Mouse (Mus musculus) regulatory T cell (primary cell): ENCODE measurements around the gene Tmem8.
"Not testable (repeated sequence)": the region's sequence is repeated elsewhere in the genome, so short reads cannot be mapped to it uniquely, and the experiment has no call there.

Experiments used
- in situ Hi-C: fragments of 300-600 bp; cut with MboI, MseI; formaldehyde crosslinking; loops from one replicate; pipeline ENCODE4 v1.15.1; 2025; ENCODE audit warnings: high pct_unique_total_duplicates

Gene Tmem8

DNA sequence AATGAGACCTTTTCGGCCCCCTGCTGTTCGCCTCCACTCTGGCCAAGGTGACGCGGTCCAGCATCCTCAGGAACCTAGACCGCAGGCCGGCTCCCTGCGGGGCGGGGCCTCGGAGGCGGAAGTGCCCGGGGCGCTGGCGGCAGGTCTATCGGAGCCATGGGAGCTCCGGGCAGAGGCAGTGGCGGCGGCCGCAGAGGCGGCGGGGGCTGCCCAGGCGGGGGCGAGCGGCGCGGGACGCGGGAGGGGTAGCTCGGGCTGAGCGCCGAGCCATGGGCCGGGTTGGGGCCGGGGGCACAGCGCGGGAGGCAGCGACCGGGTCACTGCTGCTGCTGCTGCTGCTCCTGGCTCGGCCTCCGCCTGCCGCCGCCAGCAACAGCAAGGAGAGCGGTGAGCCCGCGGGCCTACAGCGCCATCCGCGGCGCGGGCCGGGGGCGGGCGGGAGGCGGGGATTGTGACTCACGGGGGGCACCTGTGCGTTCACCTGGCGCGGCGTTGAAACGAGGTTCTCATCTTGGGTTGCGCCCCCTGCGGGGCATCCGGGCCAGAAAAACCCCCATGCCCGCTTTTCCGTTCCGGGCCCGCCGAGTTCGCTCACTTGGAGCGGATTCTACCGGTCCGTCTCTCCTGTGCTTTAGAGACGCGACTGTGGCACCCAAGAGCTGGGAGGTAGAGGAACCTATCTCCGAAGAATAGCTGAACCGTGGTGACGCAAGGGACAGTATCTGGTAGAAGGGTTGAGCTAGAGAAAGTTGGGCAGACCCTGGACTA is at the start of gene Tmem8:
Gene Tmem8 (plus strand): TSS at position 119 of the 768 bp plus-strand sequence.
- in situ Hi-C loops: no loop called here

DNA sequence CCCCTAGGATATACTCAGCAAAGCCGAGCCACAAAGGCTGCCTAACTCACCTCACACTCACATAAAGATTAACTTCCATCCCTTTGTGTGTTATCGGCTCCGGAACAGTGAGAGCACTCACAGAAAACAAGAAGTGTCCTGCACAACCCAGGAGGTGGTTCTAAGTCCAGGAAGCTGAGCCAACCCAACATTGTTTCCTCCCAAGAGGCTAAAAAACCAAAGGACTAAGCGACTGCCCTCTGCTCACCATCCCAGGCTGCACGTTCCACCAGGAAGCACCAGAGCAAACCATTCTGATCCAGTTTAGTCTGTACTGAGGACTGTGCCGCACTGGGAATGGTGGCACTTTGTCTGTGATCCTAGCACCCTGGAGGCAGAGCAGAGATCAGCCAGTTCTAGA is 48.2 kb upstream of the Tmem8 start:
- in situ Hi-C loops: no loop called here

DNA sequence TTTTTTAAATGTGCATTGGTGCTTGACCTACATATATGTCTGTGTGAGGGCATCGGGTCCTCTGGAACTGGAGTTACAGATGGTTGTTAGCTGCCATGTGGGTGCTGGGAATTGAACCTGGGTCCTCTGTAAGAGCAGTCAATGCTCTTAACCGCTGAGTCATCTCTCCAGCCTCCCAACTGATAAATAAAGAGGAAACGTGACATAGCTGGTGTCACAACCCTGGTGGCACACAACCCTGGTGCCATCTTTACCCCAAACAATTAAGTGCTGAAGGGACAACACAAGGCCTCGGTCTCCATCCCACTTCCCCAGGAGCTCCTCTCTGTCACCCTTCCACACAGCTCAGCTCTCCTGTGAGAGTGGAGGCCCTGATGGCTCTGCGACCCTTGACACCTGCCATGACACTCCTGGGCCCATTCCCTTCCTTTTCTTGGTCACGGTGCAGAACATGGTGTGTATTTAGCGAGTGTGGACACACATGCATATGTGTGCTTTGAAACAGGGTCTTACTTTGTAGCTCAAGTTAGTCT is 46.5 kb upstream of the Tmem8 start:
- in situ Hi-C loops: no loop called here

DNA sequence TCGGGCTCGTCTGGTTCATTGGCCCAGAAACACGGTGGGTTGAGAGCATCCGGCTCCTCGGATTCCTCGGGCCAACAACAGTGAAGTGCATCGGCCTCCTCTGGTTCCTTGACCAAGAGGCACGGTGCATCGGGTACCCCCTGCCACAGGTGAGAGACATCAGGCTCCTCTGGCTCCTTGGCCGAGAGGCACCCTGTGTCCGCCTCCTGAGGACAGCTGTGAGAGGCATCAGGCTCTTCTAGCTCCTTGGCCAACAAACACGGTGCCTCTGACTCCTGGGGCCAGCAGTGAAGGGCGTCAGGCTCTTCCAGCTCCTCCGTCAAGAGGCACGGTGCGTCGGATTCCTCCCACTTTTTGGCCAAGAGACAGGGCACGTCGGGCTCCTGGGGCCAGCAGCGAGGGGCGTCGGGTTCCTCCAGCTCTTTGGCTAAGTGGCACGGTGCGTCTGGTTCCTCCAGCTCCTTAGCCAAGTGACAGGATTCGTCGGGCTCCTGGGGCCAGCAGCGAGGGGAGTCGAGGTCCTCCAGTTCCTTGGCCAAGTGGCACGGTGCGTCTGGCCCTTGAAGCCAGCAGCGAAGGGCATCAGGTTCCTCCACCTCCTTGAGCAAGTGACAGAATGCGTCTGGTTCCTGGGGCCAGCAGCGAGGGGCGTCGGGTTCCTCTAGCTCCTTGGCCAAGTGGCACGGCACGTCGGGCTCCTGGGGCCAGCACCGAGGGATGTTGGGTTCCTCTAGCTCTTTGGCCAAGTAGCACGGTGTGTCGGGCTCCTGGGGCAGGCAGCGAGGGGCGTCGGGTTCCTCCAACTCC is 44.9 kb upstream of the Tmem8 start:
- in situ Hi-C loops: no loop called here

DNA sequence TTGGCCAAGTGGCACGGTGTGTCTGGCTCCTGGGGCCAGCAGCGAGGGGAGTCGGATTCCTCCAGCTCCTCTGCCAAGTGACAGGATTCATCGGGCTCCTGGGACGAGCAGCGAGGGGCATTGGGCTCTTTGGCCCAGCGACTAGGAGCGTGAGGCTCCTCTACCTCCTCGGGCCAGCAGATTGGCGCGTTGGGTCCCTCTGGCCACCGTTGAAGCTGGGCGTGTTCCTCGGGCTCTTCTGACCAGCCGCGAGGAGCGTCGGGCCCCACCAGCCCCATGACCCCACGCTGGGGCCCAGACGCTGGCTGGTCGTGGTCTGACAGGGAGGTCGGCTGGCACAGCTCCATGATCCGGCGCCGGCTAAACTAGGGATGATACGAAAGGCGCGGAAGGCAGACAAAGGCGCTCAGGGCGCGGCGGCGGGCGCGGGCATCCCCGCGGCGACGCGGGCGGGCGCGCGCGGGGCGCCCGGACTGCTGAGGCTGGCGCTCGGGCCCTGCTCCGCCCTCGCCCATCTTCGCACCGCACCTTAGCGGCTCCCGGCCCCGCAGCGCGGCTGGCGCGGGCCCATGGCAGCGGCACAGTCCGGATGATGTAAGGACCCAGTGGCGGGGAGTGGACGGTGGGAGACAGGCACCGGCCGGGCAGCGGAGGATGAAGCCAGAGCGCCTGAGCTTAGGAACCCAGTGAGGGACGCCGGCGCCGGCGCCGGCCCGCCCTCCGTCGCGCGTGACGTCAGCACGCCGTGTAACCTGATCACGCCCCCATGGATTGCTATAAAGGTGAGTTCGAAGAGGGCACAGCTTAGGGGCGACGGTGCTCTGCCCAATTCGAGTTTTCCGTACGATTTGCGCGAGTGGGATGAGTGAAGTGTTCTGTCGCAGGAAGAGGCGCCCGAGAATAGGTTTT is 44.0 kb upstream of the Tmem8 start, which contains the start of gene Rab11fip3:
Gene Rab11fip3 (minus strand): TSS at position 725 of the 909 bp plus-strand sequence.
- in situ Hi-C loops: no loop called here

DNA sequence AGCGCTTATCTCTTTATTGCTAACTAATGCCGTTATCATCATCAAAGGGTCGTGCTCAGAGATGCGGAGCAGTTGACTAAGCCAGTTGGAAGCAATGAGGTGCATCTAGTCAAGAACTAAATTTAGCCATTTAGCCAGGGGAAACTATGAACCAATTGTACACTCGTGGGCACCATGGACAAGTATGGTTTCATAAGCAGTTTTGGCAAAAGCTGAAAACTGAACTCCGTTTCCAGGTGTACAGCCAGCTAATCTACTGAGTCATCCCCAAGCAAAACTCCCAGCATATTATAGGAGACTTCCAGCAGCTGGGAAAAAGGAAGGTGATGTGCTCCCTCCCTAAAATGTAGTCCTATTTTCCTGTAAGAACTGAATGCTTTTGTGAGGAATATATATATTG is 43.0 kb upstream of the Tmem8 start:
- in situ Hi-C loops: no loop called here

DNA sequence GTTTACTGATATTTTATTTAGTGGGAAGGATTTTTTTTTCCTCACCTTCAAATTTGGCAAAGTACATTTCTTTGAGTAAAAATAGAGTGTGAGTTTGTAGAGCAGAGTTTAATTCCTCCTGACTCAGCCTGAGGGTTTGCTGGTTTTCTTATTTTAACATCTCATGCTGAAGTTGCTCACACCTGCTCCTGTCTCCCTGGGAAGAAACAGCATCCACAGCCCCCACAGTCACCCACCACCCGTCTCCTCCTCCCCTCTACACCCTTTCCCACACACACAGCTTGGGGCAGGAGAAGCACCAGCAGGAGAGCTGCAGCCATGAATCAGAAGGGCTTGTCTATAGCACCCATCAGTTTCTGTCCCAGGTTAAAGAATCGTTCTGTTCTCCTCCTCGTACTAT is 37.9 kb upstream of the Tmem8 start:
- in situ Hi-C loops: no loop called here

DNA sequence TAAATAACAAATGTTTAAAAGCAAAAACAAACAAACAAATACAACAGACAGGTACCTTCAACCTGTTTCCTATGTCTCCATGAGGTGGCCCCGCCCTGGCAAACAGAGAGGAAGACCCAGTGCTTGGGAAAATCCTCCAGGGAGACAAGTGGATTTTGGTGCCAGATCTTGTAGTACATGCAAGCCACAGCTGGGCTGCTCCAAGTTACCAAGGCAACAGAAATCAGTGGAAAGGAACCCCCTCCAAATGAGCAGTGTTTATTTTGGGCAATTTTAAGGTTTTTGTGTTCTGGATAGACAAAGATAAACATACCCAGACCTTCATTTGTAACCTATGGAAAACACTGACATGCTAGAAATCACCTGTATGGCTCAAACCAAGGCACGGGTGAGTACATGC is 34.2 kb upstream of the Tmem8 start:
- in situ Hi-C loops: no loop called here

DNA sequence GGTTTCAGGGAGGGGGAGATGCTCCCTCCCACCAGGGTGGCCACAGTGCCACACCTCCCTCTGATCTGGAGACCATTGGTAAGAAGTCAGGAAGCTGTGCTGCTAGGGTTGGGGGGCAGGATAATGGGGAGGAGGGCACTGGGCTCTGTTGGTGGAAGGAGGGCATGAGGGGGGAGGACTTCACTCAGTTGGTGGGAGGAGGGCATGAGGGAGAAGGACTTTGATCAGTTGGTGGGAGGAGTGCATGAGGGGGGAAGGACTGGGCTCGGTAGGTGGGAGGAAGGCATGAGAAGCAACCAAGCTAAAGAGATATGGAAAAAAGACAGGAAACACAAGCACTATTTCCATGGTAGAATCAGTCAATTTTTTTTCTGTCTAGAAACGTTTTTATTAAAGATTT is 32.2 kb upstream of the Tmem8 start:
- in situ Hi-C loops: no loop called here

DNA sequence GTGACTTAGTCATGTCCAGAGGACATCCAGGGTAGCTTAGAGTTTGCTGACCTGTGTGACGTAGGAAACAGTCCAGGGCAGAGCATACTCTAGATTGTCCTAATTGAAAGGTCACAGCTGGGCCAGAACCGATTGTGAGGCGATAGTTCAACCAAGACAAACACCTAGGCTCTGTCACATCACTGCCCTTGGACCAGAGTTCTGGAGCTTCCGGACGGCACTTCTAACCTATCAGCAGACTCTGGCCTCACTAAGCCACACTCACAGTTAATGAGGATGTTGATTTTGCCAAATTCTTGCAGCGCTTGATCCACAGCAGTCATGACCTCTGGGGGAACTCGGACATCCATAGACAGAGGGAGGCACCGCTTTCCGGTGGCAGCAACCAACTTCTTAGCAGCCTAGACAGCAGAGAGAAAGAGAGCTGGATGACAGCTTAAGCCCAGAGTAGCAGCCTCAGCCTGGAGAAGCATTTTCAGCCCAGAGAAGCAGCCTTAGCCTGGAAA is 26.0 kb upstream of the Tmem8 start:
- in situ Hi-C loops: no loop called here

DNA sequence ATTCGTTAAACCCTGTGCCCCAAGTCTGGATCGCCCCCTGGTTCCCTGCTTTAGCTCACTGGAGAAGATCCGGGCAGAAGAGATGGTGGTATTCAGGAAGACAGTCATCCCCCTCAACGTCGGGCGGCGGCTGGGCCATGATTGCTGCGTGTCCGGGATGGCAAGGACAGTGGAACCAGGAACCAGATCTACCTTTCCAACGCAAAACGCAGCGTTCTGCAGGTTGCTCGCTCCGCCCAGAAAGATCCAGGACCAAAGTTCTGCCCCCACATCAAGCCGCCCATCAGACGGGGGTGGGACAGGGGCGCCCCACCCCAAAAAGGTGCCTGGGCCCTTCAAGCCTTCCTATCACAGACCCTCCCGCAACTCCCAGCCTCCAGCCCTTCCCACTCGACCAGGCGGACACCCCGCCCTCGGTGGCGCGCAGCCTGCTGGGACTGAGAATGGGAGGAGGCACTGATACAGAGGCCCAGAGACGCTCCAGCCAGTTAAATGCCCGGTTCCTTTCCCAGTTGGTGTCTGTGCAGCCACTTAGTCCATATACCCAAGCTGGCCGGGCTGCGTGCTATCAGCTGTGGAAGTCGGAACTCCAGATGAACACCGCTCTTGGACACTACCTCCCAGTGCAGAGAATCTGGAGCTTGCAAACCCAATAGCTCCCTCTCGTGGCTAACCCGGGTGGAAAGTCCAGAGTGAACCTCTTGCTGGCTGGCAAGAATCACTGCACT is 23.0 kb upstream of the Tmem8 start, which contains the start of gene Decr2:
Gene Decr2 (minus strand): TSS at position 433 of the 728 bp plus-strand sequence.
- in situ Hi-C loops: no loop called here

DNA sequence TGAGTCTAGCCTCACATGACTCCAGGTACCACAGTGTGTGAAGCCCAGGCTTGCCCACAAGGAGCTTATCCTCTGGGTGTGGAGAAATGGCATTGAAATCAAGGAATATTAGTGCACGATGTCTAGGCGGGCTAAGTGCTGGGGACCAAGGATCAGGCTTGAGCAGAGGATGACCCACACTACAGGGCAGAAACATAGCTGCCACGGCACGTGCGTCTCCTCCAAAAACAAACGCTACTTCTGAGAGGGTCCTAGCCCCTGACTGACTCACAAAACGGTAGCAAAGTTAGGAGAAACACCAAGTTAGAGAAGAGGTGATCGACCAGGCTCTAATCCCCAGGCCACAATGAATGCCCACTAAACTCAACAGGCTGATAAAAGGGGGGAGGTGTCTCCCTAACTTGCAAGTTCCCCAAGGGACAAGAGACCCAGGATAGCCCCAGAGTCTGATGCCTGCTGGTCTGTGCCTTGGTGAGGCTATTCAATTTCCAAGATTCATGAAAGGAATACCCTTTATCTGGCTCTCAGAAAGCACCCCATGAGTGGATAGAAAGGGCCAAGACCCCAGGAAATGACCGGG is 18.5 kb upstream of the Tmem8 start:
- in situ Hi-C loops: no loop called here

DNA sequence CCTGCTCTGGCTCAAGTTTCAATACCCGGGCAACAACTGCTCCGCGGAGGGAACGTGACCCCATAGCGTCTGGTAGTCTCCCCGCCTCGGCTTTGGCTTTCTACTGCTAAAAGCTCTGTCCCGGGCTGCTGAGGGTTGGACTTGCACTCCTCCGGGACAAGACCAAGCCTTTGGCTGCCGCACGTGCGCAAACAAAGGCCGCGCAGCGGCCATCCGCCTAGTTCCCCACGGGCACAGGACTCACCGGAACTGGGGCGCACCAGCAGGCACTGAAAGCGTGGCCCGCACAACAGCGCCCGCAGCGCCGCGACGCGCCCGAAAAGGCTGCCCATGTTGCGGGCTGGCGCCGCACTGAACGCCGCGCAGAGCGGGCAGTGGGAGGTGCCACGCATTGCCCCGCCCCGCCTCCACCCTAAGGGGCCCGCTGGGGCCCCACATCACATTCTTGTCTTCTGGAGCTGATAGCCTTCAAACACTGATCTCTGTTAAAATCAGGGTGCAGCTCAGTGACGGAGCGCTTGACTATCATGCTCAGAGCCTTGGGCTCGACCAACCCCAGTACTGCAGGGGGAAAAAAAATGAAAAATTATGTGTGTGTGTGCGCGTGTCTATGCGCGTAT is 17.9 kb upstream of the Tmem8 start, which contains the start of gene Nme4:
Gene Nme4 (minus strand): TSS at position 482 of the 620 bp plus-strand sequence.
- in situ Hi-C loops: no loop called here

DNA sequence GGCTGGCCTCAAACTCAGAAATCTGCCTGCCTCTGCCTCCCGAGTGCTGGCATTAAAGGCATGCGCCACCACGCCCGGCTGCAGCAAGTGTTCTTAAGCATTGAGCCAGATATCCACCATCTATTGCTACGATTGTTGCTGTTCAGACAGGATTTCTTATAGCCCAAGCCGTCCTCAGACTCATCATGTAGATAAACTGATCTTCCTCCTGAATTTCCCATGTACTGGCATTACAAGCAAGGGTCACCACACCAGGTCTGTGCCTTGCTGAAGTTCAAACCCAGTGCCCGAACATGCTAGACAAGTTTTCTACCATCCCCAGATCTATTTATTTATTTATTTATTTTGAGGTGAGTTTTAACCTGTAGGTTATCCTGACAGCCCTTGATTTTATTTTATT is 14.6 kb upstream of the Tmem8 start:
- in situ Hi-C loops: no loop called here

DNA sequence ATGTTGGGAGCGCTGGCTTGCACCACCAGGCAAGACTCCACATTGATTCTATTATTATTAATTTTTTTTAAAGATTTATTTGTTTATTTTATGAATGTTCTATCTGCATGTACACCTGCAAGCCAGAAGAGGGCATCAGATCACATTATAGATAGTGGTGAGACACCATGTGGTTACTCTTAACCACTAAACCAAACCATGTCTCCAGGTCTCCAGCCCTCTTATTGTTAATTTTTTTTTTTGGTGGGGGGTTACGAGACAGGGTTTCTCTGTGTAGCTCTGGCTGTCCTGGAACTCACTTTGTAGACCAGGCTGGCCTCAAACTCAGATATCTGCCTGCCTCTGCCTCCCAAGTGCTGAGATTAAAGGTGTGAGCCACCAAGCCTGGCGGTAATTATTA is 13.8 kb upstream of the Tmem8 start:
- in situ Hi-C loops: not testable (repeated sequence)

DNA sequence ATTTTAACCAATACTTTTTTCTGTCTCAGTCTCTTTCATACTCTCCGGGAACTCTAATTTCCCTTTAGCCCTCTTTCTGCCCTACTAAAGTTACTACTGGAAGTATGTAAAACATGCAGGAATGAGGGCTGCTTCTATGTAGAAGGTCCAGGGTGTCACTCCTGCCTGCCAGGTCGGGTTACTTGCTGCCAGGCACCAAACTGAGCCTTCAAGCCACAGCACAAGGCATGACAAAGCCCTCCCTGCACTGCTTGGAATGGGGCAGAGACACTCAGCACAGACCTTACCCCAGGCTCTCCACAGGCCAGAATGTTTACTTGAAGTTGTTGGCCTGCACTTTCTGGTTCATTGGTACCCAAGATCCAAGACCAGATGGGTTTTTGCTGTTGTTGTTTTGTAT is 12.9 kb upstream of the Tmem8 start:
- in situ Hi-C loops: no loop called here

DNA sequence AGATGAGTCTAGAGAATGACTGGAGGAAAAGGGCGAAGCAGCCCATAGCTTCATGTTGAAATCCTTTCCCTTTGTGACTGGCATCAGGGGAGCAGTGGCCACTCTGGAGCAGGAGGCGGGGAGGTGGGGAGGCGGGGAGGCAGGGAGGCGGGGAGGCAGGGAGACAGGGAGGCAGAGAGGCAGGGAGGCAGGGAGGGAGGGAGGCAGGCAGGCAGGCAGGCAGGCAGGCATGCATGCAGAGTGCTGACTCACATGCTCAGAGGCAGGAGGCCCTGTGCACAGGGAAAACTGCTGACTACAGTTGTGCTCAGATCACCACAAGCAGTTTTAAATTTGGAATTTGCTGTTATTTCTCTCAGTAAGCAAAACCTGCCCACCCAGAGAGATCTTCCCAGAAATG is 11.6 kb upstream of the Tmem8 start:
- in situ Hi-C loops: no loop called here

DNA sequence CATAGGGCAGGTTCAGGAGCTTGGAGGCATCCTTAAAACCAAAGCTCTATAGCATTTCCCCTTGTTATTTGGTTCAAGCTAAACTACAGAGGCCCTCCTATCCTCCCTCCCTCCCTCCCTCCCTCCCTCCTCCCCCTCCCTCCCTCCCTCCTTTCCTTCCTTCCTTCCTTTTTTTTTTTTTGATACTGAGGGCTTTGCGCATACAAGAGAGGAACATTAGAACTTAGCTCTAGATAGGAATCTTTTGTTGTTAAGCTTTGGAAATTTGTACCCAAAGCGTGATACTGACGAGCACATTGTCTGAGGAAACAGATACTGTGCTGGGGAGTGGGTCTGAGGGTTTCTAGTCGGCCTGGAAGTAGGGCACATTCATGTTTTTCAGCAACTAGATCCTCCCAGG is 7.5 kb upstream of the Tmem8 start:
- in situ Hi-C loops: no loop called here

DNA sequence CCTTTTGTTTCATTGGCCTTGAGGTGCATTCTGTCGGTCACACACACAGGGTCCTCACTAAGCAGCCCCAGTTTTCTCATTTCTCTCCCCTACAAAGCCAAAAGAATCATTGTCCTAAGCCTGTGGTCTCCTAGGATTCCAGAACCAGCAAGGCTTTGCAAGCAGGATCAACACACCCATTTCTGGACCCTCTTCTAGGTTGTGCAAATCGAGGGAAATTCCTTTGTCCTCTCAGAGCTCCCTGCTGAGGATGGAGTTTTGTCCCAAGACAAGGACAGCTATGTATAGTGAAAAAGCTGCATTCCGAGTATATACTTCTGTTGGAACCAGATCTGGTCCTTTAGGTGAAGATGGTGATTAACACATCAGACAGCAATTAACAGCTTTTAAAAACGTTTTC is 2.9 kb upstream of the Tmem8 start:
- in situ Hi-C loops: no loop called here

DNA sequence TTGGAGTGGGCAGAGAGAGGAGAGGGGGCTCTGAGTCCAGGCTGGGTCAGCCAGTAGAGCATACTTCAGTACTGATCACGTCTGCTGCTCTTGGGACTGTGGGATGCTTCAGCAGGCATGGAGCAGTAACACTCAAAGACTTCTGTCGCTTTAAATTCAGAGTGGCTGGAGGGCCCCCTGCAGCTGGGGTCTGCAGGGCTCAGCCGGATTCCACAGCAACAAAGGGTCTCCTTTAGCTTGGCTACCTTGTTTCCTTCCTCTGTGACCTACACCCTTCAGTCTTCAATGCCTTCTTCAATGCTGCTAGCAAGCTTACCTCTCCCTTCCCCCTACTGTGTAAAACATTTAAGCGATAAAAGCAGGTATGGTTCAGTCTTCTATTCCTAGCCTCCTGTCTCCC is 2.1 kb upstream of the Tmem8 start:
- in situ Hi-C loops: no loop called here
